Mouse (Mus musculus): ENCODE measurements around the gene Mrps36.
"Not testable (repeated sequence)": the region's sequence is repeated elsewhere in the genome, so short reads cannot be mapped to it uniquely, and the experiment has no call there.

The Mrps36 gene

GRCm38 (mm10) chr13:100732756-100733155 lies 11.7 kb downstream of the Mrps36 start:
- in situ Hi-C loops (cut with MboI; ENCODE audit: low sequenced_read_pairs), result no loop called here

GRCm38 (mm10) chr13:100731462-100732046 lies 12.9 kb downstream of the Mrps36 start:
- in situ Hi-C loops (cut with MboI; ENCODE audit: low sequenced_read_pairs), result not testable (repeated sequence)

GRCm38 (mm10) chr13:100730861-100731176 lies 13.6 kb downstream of the Mrps36 start, which contains the start of gene Cdk7:
Gene Cdk7, minus strand, starts transcription at chr13:100730939.
- in situ Hi-C loops (cut with MboI; ENCODE audit: low sequenced_read_pairs), result no loop called here

DNA sequence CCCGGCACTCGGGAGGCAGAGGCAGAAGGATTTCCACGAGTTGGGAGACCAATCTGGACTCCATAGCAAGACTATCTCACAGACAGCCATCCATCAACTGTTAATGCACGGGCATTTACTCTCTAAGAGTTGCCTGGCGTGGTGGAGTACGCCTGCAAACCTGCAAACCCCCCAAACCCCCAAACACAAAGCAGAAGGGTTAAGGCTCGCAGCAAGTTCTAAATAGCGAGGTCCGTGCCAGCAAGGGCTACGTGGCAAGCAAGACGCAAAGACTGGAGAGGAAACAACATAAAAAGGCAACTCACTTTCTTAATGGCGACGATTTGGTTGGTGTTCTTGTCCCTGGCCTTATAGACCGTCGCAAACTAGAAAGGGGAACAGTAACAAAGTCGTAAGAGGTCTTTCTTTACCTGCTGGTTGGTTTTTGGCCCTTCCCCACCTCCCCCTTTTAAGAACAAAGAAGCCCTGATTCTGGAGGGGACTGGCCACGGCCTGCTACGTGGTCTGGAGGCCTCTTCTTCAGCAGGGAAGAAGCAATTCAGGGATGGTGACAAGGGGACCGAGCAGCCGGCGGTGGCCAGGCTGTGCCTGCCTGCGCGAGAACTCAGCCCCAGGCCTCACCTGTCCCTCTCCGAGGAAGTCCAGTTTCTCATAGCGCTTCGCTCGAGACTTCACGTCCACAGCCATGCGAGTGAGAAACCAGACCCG lies 14.2 kb downstream of the Mrps36 start:
- in situ Hi-C loops (cut with MboI; ENCODE audit: low sequenced_read_pairs), result no loop called here

DNA sequence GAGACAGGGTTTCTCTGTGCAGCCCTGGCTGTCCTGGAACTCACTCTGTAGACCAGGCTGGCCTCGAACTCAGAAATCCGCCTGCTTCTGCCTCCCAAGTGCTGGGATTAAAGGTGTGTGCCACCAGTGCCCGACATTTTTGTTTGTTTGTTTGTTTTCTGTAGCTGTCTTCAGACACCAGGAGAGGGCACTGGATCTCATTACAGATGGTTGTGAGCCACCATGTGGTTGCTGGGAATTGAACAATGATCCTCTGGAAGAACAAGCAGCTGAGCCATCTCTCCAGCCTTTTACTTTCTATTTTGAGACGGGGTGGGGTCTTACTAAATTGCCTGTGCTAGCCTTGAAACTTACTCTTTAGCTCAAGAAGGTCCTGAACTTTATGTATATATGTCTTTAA lies 15.9 kb downstream of the Mrps36 start:
- in situ Hi-C loops (cut with MboI; ENCODE audit: low sequenced_read_pairs), result not testable (repeated sequence)

- in situ Hi-C loops (cut with MboI; ENCODE audit: low sequenced_read_pairs), result no loop called here
These were observed 16.4 kb downstream of the Mrps36 start for GRCm38 (mm10) chr13:100728086-100728485.

GRCm38 (mm10) chr13:100725194-100725593 lies 19.3 kb downstream of the Mrps36 start:
- in situ Hi-C loops (cut with MboI; ENCODE audit: low sequenced_read_pairs), result no loop called here

GRCm38 (mm10) chr13:100724051-100724754 lies 20.3 kb downstream of the Mrps36 start:
- in situ Hi-C loops (cut with MboI; ENCODE audit: low sequenced_read_pairs), result no loop called here

- in situ Hi-C loops (cut with MboI; ENCODE audit: low sequenced_read_pairs), result no loop called here
These were observed 22.8 kb downstream of the Mrps36 start for GRCm38 (mm10) chr13:100721656-100722055.

GRCm38 (mm10) chr13:100715467-100715866 lies 29.0 kb downstream of the Mrps36 start:
- in situ Hi-C loops (cut with MboI; ENCODE audit: low sequenced_read_pairs), result no loop called here

DNA sequence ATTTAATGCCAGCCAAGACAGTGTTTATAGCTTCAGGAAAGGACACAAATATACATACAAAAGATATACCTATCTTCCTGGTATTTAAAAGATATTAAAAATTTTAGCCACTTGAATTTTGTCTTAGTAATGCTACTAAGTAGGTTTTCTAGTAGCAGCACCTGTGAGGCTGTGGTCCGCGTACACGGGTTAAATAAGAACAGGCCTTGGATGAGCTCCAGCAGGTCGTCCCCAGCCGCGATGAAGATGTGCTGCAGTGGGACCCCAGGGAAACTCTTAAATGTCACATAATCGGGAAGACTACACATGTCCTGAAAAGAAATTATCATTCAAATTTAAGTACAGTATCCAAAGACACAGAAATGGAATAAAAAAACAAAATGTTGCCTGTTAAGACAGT lies 38.3 kb downstream of the Mrps36 start:
- in situ Hi-C loops (cut with MboI; ENCODE audit: low sequenced_read_pairs), result no loop called here

GRCm38 (mm10) chr13:100703468-100703867 lies 41.0 kb downstream of the Mrps36 start:
- in situ Hi-C loops (cut with MboI; ENCODE audit: low sequenced_read_pairs), result no loop called here

DNA sequence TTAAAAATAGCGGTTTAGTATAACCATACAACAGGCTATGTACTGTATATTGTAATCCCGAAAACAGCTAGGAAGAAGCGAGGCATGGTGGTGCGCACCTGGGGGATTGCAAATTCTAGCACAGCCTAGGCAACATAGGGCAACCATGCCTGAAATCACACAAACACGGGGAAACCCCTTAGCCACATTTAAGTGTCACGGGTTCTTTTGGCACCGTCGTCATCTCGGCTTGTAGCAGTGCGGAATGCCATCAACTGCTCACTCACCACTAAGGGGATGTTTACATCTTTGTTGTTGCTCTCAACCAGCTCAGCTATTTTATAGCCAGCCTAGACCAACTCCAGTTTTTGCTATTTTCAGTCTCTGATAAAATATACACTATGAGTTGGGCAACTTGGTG lies 45.6 kb downstream of the Mrps36 start:
- in situ Hi-C loops (cut with MboI; ENCODE audit: low sequenced_read_pairs), result no loop called here

GRCm38 (mm10) chr13:100697541-100697940 lies 46.9 kb downstream of the Mrps36 start:
- in situ Hi-C loops (cut with MboI; ENCODE audit: low sequenced_read_pairs), result no loop called here

- in situ Hi-C loops (cut with MboI; ENCODE audit: low sequenced_read_pairs), result no loop called here
These were observed 56.9 kb downstream of the Mrps36 start for GRCm38 (mm10) chr13:100687513-100687912.
